Mouse (Mus musculus) liver, embryonic 15.5 days (tissue): ENCODE data around the gene Atp6v1g1. TPM values are rescaled to one million over a fixed set of nuclear protein-coding genes. Genes with fewer than 3 reads are reported as not detected.

Source experiments
- ATAC-seq: fragments of 200-750 bp; cut with Nextera tagmentation; 2 replicates; pipeline ENCODE4 v1.8.0; 2017; ENCODE audit warnings: moderate number of reproducible peaks, mild to moderate bottlenecking, moderate library complexity; ENCODE audit not compliant: insufficient read depth
- H3K27ac ChIP-seq: fragments of 300-500 bp; sonication (generic); replicated peaks from 2 replicates; pipeline ENCODE4 v1.5.1; 2015; ENCODE audit warnings: mild to moderate bottlenecking, inconsistent platforms
- H3K27me3 ChIP-seq: fragments of 300-500 bp; sonication (generic); 2 replicates; pipeline ENCODE4 v1.6.1; 2015; ENCODE audit warnings: mild to moderate bottlenecking, inconsistent platforms
- H3K36me3 ChIP-seq: fragments of 300-500 bp; sonication (generic); replicated peaks from 2 replicates; pipeline ENCODE4 v1.6.1; 2015; ENCODE audit warnings: moderate library complexity, mild to moderate bottlenecking, inconsistent platforms
- H3K4me1 ChIP-seq: fragments of 300-500 bp; sonication (generic); replicated peaks from 2 replicates; pipeline ENCODE4 v1.6.1; 2015; ENCODE audit warnings: inconsistent platforms
- H3K4me2 ChIP-seq: fragments of 300-500 bp; sonication (generic); 2 replicates; pipeline ENCODE4 v1.6.1; 2015; ENCODE audit warnings: moderate library complexity, mild to moderate bottlenecking, inconsistent platforms
- H3K4me3 ChIP-seq: fragments of 300-500 bp; sonication (generic); replicated peaks from 2 replicates; pipeline ENCODE4 v1.5.1; 2015; ENCODE audit warnings: mild to moderate bottlenecking, inconsistent platforms
- H3K9ac ChIP-seq: fragments of 300-500 bp; sonication (generic); 2 replicates; pipeline ENCODE4 v1.6.1; 2015; ENCODE audit warnings: moderate library complexity, mild to moderate bottlenecking, inconsistent platforms
- H3K9me3 ChIP-seq: fragments of 300-500 bp; sonication (generic); replicated peaks from 2 replicates; pipeline ENCODE4 v1.6.1; 2016; ENCODE audit warnings: inconsistent platforms
- WGBS: fragments of 180-500 bp; shearing (Covaris S2); methylation state at CpG from one replicate; pipeline ENCODE4 v1.1.7; 2015; ENCODE audit warnings: mixed read lengths; ENCODE audit not compliant: insufficient replicate concordance; 5-methylcytosine and 5-hydroxymethylcytosine counted together
- polyA plus RNA-seq: library from polyadenylated mRNA; unstranded; fragments of >200 nt; fragmentation: Nextera tagmentation; extraction: Ambion mirVana; gene quantifications from 2 replicates; pipeline ENCODE4 v1.2.1, GENCODE M21; 2015

Atp6v1g1 gene
- polyA plus RNA-seq, 1 experiment from 2014 or later = 128 TPM

GRCm38 (mm10) chr4:63580078-63580477, 35.5 kb downstream of the Atp6v1g1 start:
- Histone ChIP-seq H3K4me2 (no peak overlapping the region), H3K9ac (no peak overlapping the region), H3K9me3 (no peaks in the 10 kb centered on the region), H3K27ac (no peak overlapping the region), H3K4me1 (no peaks in the 10 kb centered on the region), H3K36me3 (peaks cover 9% of the 10 kb centered on the region; the same call in 1 of the 2 replicates), H3K27me3 (no peaks in the 10 kb centered on the region), H3K4me3 (no peak overlapping the region)
- no peak for ATAC-seq
- WGBS = 68% methylated on average over 6 of the region's 6 CpGs

GRCm38 (mm10) chr4:63582580-63582979, 38.0 kb downstream of the Atp6v1g1 start:
- no peak for ATAC-seq
- Histone ChIP-seq H3K4me2 (no peak overlapping the region), H3K36me3 (peaks cover 4% of the 10 kb centered on the region; the same call in 1 of the 2 replicates), H3K9ac (no peak overlapping the region), H3K27ac (no peak overlapping the region), H3K27me3 (no peaks in the 10 kb centered on the region), H3K9me3 (no peaks in the 10 kb centered on the region), H3K4me3 (no peak overlapping the region), H3K4me1 (no peaks in the 10 kb centered on the region)
- WGBS = 67% methylated on average over 5 of the region's 5 CpGs

GRCm38 (mm10) chr4:63585216-63585615, 40.6 kb downstream of the Atp6v1g1 start:
- Histone ChIP-seq H3K4me2 (no peak overlapping the region), H3K36me3 (no peaks in the 10 kb centered on the region), H3K4me3 (no peak overlapping the region), H3K9ac (no peak overlapping the region), H3K9me3 (no peaks in the 10 kb centered on the region), H3K27ac (no peak overlapping the region), H3K27me3 (no peaks in the 10 kb centered on the region), H3K4me1 (no peaks in the 10 kb centered on the region)
- 75% methylated on average over 10 of the region's 10 CpGs for WGBS
- ATAC-seq = no peak

GRCm38 (mm10) chr4:63586240-63586639, 41.7 kb downstream of the Atp6v1g1 start:
- H3K27ac ChIP-seq = no peak overlapping the region
- H3K4me2 ChIP-seq = no peak overlapping the region
- no peaks in the 10 kb centered on the region for H3K9me3 ChIP-seq
- 56% methylated on average over 2 of the region's 2 CpGs for WGBS
- no peak overlapping the region for H3K9ac ChIP-seq
- no peaks in the 10 kb centered on the region for H3K27me3 ChIP-seq
- no peaks in the 10 kb centered on the region for H3K36me3 ChIP-seq
- ATAC-seq = no peak
- no peak overlapping the region for H3K4me3 ChIP-seq
- no peaks in the 10 kb centered on the region for H3K4me1 ChIP-seq

- ATAC-seq = no peak
- Histone ChIP-seq H3K9me3 (no peaks in the 10 kb centered on the region), H3K4me1 (no peaks in the 10 kb centered on the region), H3K9ac (no peak overlapping the region), H3K27me3 (no peaks in the 10 kb centered on the region), H3K4me3 (no peak overlapping the region), H3K4me2 (no peak overlapping the region), H3K27ac (no peak overlapping the region), H3K36me3 (no peaks in the 10 kb centered on the region)
- 38% methylated on average over 7 of the region's 7 CpGs for WGBS
Observed at GRCm38 (mm10) chr4:63589987-63590386, 45.4 kb downstream of the Atp6v1g1 start.

GRCm38 (mm10) chr4:63590538-63590937, 46.0 kb downstream of the Atp6v1g1 start:
- no peak overlapping the region for H3K4me3 ChIP-seq
- H3K9me3 ChIP-seq = no peaks in the 10 kb centered on the region
- H3K9ac ChIP-seq = no peak overlapping the region
- H3K36me3 ChIP-seq = no peaks in the 10 kb centered on the region
- no peaks in the 10 kb centered on the region for H3K27me3 ChIP-seq
- H3K4me1 ChIP-seq = no peaks in the 10 kb centered on the region
- no peak overlapping the region for H3K27ac ChIP-seq
- ATAC-seq = no peak
- 45% methylated on average over 4 of the region's 4 CpGs for WGBS
- H3K4me2 ChIP-seq = no peak overlapping the region

- Histone ChIP-seq H3K36me3 (no peaks in the 10 kb centered on the region), H3K9me3 (no peaks in the 10 kb centered on the region), H3K27ac (no peak overlapping the region), H3K4me2 (no peak overlapping the region), H3K4me1 (no peaks in the 10 kb centered on the region), H3K27me3 (no peaks in the 10 kb centered on the region), H3K4me3 (no peak overlapping the region), H3K9ac (no peak overlapping the region)
- WGBS = 58% methylated on average over 5 of the region's 5 CpGs
- no peak for ATAC-seq
Observed at GRCm38 (mm10) chr4:63594459-63595110, 50.0 kb downstream of the Atp6v1g1 start.

GRCm38 (mm10) chr4:63595259-63595658, 50.7 kb downstream of the Atp6v1g1 start:
- Histone ChIP-seq H3K9me3 (no peaks in the 10 kb centered on the region), H3K36me3 (no peaks in the 10 kb centered on the region), H3K4me1 (no peaks in the 10 kb centered on the region), H3K4me3 (no peak overlapping the region), H3K27me3 (no peaks in the 10 kb centered on the region), H3K27ac (no peak overlapping the region), H3K4me2 (no peak overlapping the region), H3K9ac (no peak overlapping the region)
- WGBS = 28% methylated on average over 10 of the region's 10 CpGs
- ATAC-seq = no peak

GRCm38 (mm10) chr4:63596010-63596409, 51.4 kb downstream of the Atp6v1g1 start:
- no peak overlapping the region for H3K27ac ChIP-seq
- no peak for ATAC-seq
- H3K27me3 ChIP-seq = no peaks in the 10 kb centered on the region
- no peaks in the 10 kb centered on the region for H3K4me1 ChIP-seq
- H3K9me3 ChIP-seq = no peaks in the 10 kb centered on the region
- 81% methylated on average over 4 of the region's 4 CpGs for WGBS
- H3K36me3 ChIP-seq = no peaks in the 10 kb centered on the region
- no peak overlapping the region for H3K4me3 ChIP-seq
- no peak overlapping the region for H3K4me2 ChIP-seq
- H3K9ac ChIP-seq = no peak overlapping the region

Other genes with a start within 250 kb of the Atp6v1g1 start
- gene Orm1, start 200.2 kb upstream of the Atp6v1g1 start, polyA plus RNA-seq = 0.50 and 0.77 TPM in 2 replicates
- gene Orm3, start 188.6 kb upstream of the Atp6v1g1 start, polyA plus RNA-seq = not detected in 2 replicates
- gene Orm2, start 182.3 kb upstream of the Atp6v1g1 start, polyA plus RNA-seq = not detected in 2 replicates
- 4.8 and 5.7 TPM in 2 replicates for gene Akna, start 141.4 kb upstream of the Atp6v1g1 start, polyA plus RNA-seq
- gene Whrn, start 48.8 kb upstream of the Atp6v1g1 start, polyA plus RNA-seq = 0.16 and 0.39 TPM in 2 replicates
- 9.6 and 11.7 TPM in 2 replicates for gene Tmem268, start 14.0 kb downstream of the Atp6v1g1 start, polyA plus RNA-seq
- not detected in 2 replicates for gene Gm11213, start 60.5 kb downstream of the Atp6v1g1 start, polyA plus RNA-seq
- not detected in 2 replicates for gene Tex48, start 77.7 kb downstream of the Atp6v1g1 start, polyA plus RNA-seq
- not detected in 2 replicates for gene Gm11214, start 118.6 kb downstream of the Atp6v1g1 start, polyA plus RNA-seq
- 0.09 and 0.14 TPM in 2 replicates for gene Tnfsf15, start 200.3 kb downstream of the Atp6v1g1 start, polyA plus RNA-seq